8 mouse cellular contexts compared by ENCODE assay signal in the genomic region with DNA sequence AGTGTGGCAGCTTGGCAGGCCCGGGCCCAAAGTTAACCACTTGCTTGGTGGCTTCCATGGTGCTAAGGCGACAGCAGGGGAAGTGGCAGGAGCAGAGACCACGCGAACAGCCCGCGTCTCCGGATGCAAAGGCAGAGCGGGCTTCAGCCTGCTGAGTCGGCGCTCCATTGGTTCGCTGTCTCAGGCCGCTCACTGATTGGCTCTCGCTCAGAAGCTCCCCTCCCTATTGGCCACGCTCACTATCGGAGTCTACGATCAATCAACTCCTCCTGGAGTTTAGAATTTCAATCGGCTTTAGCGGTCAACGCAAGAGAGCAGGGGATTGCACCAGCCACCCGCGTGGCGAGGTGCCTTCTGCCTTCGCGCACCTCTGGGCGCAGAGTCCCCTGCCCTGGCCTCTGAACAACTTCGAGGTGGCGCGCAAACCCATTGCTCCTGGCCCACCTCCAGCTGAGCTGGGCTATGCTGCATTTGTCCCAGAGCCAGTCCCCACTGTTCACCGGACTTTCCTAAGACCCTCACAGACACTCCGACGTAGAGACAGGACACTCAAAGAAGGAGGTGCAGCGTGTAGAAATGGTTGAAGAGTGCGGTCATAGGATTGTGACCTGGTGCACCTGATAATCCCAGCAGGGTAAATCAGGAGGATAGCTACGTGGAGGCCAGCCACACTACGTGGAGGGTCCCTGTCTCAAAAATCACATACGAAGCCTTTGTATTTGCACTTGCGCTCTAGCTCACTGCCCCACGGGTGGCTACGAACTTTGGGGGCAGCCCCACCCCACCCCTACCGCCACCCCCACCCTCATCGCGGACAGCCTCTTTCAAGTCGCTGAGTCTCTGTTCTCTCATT. TPM values are rescaled to one million over a fixed set of nuclear protein-coding genes. Genes with fewer than 3 reads are reported as not detected.
DNase-seq lines count a peak whose midpoint lies in the region; ATAC-seq and TF ChIP-seq lines count a peak whose summit lies in the region.

No protein-coding gene starts in this region.

- no peaks in the 10 kb centered on the region for H3K4me1 ChIP-seq in bone marrow, adult 2 months (ENCODE audit: control insufficient read depth, insufficient read depth, low read length)
- peaks cover 7% of the 10 kb centered on the region; the same call in 1 of the 2 replicates for H3K4me1 ChIP-seq in embryonic facial prominence, embryonic 14.5 days (ENCODE audit: control insufficient read depth, insufficient read depth, low read length)
- peaks cover 26% of the 10 kb centered on the region for H3K4me1 ChIP-seq in limb, embryonic 13.5 days
- H3K4me1 ChIP-seq in midbrain, embryonic 15.5 days = peaks cover 18% of the 10 kb centered on the region

- H3K9ac ChIP-seq in embryonic facial prominence, embryonic 14.5 days (ENCODE audit: low read depth, low read length) = peak overlapping the region; percentile 70
- peak overlapping the region; percentile 76 for H3K9ac ChIP-seq in limb, embryonic 13.5 days
- peak overlapping the region; percentile 72 for H3K9ac ChIP-seq in midbrain, embryonic 15.5 days

- H3K4me3 ChIP-seq in bone marrow, adult 2 months (replicated peaks; ENCODE audit: control insufficient read depth, low read depth, low read length) = peak overlapping the region; percentile 79
- peak overlapping the region; percentile 70 for H3K4me3 ChIP-seq in embryonic facial prominence, embryonic 14.5 days (ENCODE audit: low read depth, low read length)
- H3K4me3 ChIP-seq in limb, embryonic 13.5 days = peak overlapping the region; percentile 70
- peak overlapping the region; percentile 86 for H3K4me3 ChIP-seq in midbrain, embryonic 15.5 days

- WGBS in bone marrow, adult 2 months = 6% methylated on average over 43 of the region's 43 CpGs
- WGBS in embryonic facial prominence, embryonic 14.5 days = 2% methylated on average over 35 of the region's 43 CpGs
- 1% methylated on average over 43 of the region's 43 CpGs for WGBS in limb, embryonic 13.5 days
- WGBS in midbrain, embryonic 15.5 days = under 1% methylated on average over 43 of the region's 43 CpGs

- no peaks in the 10 kb centered on the region for H3K27me3 ChIP-seq in embryonic facial prominence, embryonic 14.5 days (replicated peaks; ENCODE audit: control insufficient read depth, insufficient read depth, low read length)
- no peaks in the 10 kb centered on the region for H3K27me3 ChIP-seq in limb, embryonic 13.5 days
- H3K27me3 ChIP-seq in midbrain, embryonic 15.5 days (replicated peaks) = 0 out of 2 replicates have a peak, but pooled peaks cover 7% of the 10 kb centered on the region

- no peak for TF ChIP-seq CTCF in bone marrow, adult 2 months (IDR thresholded peaks at IDR 0.05; ENCODE audit: control insufficient read depth, insufficient read depth, low read length)

- DNase-seq in B cell, adult 2 months = peak; percentile 81 to 82
- peak; percentile 97 for DNase-seq in embryonic facial prominence, embryonic 14.5 days (ENCODE audit: low spot score)
- DNase-seq in heart, adult 8-10 months (ENCODE audit: low spot score) = peak; percentile 85
- DNase-seq in kidney, adult 8-10 months = peak; percentile 86 to 88
- DNase-seq in spleen, adult 18-20 months = peak; percentile 70 to 72

- no peaks in the 10 kb centered on the region for H3K9me3 ChIP-seq in embryonic facial prominence, embryonic 14.5 days (ENCODE audit: control insufficient read depth, low read length)
- no peaks in the 10 kb centered on the region for H3K9me3 ChIP-seq in limb, embryonic 13.5 days
- H3K9me3 ChIP-seq in midbrain, embryonic 15.5 days = no peaks in the 10 kb centered on the region

- ATAC-seq in embryonic facial prominence, embryonic 14.5 days (ENCODE audit: low read depth) = peak; percentile 97
- peak; percentile 96 for ATAC-seq in limb, embryonic 13.5 days (ENCODE audit: low FRiP score, low read depth)
- peak; percentile 99 for ATAC-seq in midbrain, embryonic 15.5 days (replicated peaks)

- peak overlapping the region; percentile 42; the same call in 1 of the 2 replicates for H3K27ac ChIP-seq in bone marrow, adult 2 months (ENCODE audit: control insufficient read depth, insufficient read depth, low read depth, low read length, poor library complexity)
- H3K27ac ChIP-seq in embryonic facial prominence, embryonic 14.5 days (replicated peaks; ENCODE audit: low read depth, low read length) = peak overlapping the region; percentile 85
- H3K27ac ChIP-seq in limb, embryonic 13.5 days = peak overlapping the region; percentile 90
- peak overlapping the region; percentile 83 for H3K27ac ChIP-seq in midbrain, embryonic 15.5 days

- no peaks in the 10 kb centered on the region for H3K36me3 ChIP-seq in embryonic facial prominence, embryonic 14.5 days (ENCODE audit: control insufficient read depth, insufficient read depth, low read length)
- no peaks in the 10 kb centered on the region for H3K36me3 ChIP-seq in limb, embryonic 13.5 days
- H3K36me3 ChIP-seq in midbrain, embryonic 15.5 days (replicated peaks) = no peaks in the 10 kb centered on the region

- peak overlapping the region; percentile 95 for H3K4me2 ChIP-seq in embryonic facial prominence, embryonic 14.5 days (ENCODE audit: low read depth, low read length)
- H3K4me2 ChIP-seq in limb, embryonic 13.5 days (replicated peaks) = peak overlapping the region; percentile 97
- peak overlapping the region; percentile 98 for H3K4me2 ChIP-seq in midbrain, embryonic 15.5 days

- peak; percentile 8; the same call in 1 of the 2 replicates for TF ChIP-seq POLR2A in bone marrow, adult 2 months (IDR thresholded peaks at IDR 0.05; ENCODE audit: borderline replicate concordance, control insufficient read depth, low read depth, low read length)

RNA-seq across cellular contexts. Expression of gene Psat1, which starts 22.0 kb away (rescaled TPM):
- 9.7 and 55.1 TPM in 2 replicates for polyA plus RNA-seq in bone marrow, adult 2 months (2011; ENCODE audit: insufficient read depth, insufficient read length, low replicate concordance, missing spikeins)
- 121 and 126 TPM in 2 replicates for polyA plus RNA-seq in embryonic facial prominence, embryonic 14.5 days (2014; fragmentation: Nextera tagmentation; extraction: Ambion mirVana)
- 1 to 10 TPM; 3.1 to 4.8 (median 4.0) TPM for total RNA-seq in heart, adult 8-10 months (2022)
- 84.3 and 88.6 TPM in 2 replicates for polyA plus RNA-seq in limb, embryonic 13.5 days (2015; fragmentation: Nextera tagmentation; extraction: Ambion mirVana)
- 81.5 and 95.9 TPM in 2 replicates for polyA plus RNA-seq in midbrain, embryonic 15.5 days (2015; fragmentation: Nextera tagmentation; extraction: Ambion mirVana)

RNA-seq across cellular contexts. Expression of gene Cep78, which starts 59.7 kb away (rescaled TPM):
- 4.3 and 10.9 TPM in 2 replicates for polyA plus RNA-seq in bone marrow, adult 2 months (2011; ENCODE audit: insufficient read depth, insufficient read length, low replicate concordance, missing spikeins)
- polyA plus RNA-seq in embryonic facial prominence, embryonic 14.5 days (2014; fragmentation: Nextera tagmentation; extraction: Ambion mirVana) = 19.1 and 21.6 TPM in 2 replicates
- 1 to 10 TPM; 3.5 to 3.7 (median 3.6) TPM for total RNA-seq in heart, adult 8-10 months (2022)
- 35.2 and 35.6 TPM in 2 replicates for polyA plus RNA-seq in limb, embryonic 13.5 days (2015; fragmentation: Nextera tagmentation; extraction: Ambion mirVana)
- polyA plus RNA-seq in midbrain, embryonic 15.5 days (2015; fragmentation: Nextera tagmentation; extraction: Ambion mirVana) = 31.1 and 33.6 TPM in 2 replicates

Comparison
In these comparisons a context has a peak if more than half of its experiments do, and no peak if none do; other contexts are left out.
1. Peak in every context shown above with its lines: DNase-seq, ATAC-seq, H3K4me3 ChIP-seq and H3K27ac ChIP-seq.